Mouse (Mus musculus): ENCODE measurements around the gene Plekhg3. TPM values are rescaled to one million over a fixed set of nuclear protein-coding genes. Genes with fewer than 3 reads are reported as not detected.

Gene Plekhg3
- polyA plus RNA-seq, 1 experiment from 2014 or later, result 5.7 TPM

DNA sequence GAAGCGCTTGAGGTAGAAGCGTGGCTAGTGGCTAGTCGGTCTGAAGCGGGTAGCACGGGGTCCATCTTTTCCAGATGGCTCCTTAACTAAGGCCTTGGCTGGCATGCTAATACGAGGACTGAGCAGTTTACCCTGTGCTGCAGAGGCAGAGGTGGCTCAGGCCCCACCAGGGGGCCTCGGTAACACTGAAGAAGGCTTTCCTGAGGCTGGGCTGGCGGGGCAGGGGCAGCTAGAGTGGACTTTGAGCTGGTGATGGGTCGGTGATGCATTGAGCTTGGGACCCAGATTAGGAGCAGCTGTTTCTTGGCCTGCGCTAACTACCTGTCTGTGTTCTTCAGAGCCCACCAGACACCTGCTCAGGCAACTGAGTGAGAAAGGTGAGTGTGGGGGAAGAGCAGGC lies 40.6 kb downstream of the Plekhg3 start:
- Histone ChIP-seq H3K4me3 (ENCODE audit: low read depth, low read length) (no peak overlapping the region), H3K4me1 (replicated peaks; ENCODE audit: control insufficient read depth, insufficient read depth, low read length) (no peaks in the 10 kb centered on the region), H3K9me3 (ENCODE audit: control insufficient read depth) (no peaks in the 10 kb centered on the region), H3K9ac (ENCODE audit: low read depth, low read length) (no peak overlapping the region), H3K4me2 (replicated peaks; ENCODE audit: low read depth) (no peak overlapping the region), H3K27ac (ENCODE audit: low read depth, low read length) (no peak overlapping the region), H3K36me3 (ENCODE audit: control insufficient read depth, insufficient read depth) (peaks cover 82% of the 10 kb centered on the region), H3K27me3 (replicated peaks; ENCODE audit: control insufficient read depth, insufficient read depth, low read length) (no peaks in the 10 kb centered on the region)
- 79% methylated on average over 10 of the region's 10 CpGs for WGBS
- ATAC-seq, result no peak
- TF ChIP-seq CTCF (IDR thresholded peaks at IDR 0.05; ENCODE audit: low read depth), result peak; percentile 38

DNA sequence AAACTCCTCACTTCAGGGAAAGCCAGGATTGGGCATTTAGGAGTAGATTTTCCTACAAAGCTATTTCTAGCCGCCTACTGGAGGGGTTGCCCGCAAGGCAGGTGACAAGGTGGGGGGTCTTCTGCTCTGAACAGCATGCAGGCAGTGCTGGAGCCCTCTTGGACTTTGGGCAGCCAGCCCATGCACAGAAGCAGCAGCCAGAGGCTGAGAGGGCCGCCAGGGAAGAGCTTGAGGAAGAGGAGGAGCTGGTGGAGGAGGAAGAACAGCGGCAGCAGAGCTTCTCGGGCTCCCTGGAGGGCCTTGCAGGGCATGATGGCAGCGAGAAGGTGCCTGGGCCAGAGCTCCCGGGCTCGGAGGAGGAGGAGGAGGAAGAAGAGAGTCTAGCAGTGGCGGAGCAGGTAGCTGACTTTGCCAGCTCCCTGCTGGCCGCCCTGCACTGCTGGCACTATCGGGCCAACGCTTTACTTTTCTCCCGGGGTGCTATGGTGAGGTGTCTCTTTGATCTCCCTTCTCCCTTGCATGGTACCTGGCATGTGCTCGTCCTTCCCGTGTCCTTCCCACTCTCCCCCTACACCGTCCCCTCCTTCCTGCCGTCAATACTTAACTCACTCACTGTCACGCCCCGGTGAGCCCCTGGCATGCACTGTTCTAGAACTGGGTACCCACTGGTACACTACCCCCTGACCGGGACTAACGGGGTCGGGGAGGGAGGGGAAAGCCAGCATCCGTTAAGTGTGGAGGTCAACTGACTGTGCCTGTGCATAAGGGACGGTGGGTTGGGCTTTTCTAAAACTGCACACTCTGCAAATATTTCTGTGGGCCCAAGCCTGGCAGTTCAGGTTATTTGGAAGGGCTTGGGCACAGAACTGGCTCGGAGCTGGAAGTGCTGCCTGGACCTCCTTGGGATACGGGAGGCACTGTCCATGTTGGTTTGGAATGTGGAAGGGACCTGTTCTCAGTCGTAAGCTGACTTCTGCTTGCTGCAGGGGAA lies 41.9 kb downstream of the Plekhg3 start:
- Histone ChIP-seq H3K4me1 (replicated peaks; ENCODE audit: control insufficient read depth, insufficient read depth, low read length) (no peaks in the 10 kb centered on the region), H3K4me2 (replicated peaks; ENCODE audit: low read depth) (no peak overlapping the region), H3K36me3 (ENCODE audit: control insufficient read depth, insufficient read depth) (peaks cover 82% of the 10 kb centered on the region), H3K9ac (ENCODE audit: low read depth, low read length) (no peak overlapping the region), H3K9me3 (ENCODE audit: control insufficient read depth) (no peaks in the 10 kb centered on the region), H3K27me3 (replicated peaks; ENCODE audit: control insufficient read depth, insufficient read depth, low read length) (no peaks in the 10 kb centered on the region), H3K27ac (ENCODE audit: low read depth, low read length) (no peak overlapping the region), H3K4me3 (ENCODE audit: low read depth, low read length) (no peak overlapping the region)
- WGBS, result 87% methylated on average over 27 of the region's 27 CpGs
- no peak for TF ChIP-seq CTCF (IDR thresholded peaks at IDR 0.05; ENCODE audit: low read depth)
- ATAC-seq, result no peak

DNA sequence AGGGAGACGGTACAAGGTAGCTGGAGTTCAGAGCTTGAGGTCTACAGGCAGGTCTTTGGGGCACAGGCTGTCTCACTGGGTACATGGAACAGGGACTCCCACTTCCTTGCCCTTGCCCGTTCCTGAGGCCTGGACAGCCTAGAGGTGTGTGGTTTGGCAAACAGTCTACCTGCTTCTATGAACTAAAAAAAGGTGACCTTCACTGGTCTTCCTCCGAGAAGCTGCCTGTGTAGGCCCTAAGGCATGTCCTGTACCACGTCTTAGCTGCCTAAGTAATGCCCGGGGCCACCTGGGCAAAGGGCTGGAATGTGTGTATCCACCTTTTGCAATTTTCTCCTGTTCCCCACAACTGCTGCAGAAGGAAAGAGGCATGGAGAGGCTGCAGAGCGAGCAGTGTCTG lies 42.7 kb downstream of the Plekhg3 start:
- H3K27ac ChIP-seq (ENCODE audit: low read depth, low read length), result no peak overlapping the region
- H3K9me3 ChIP-seq (ENCODE audit: control insufficient read depth), result no peaks in the 10 kb centered on the region
- H3K4me1 ChIP-seq (replicated peaks; ENCODE audit: control insufficient read depth, insufficient read depth, low read length), result 0 out of 2 replicates have a peak, but pooled peaks cover 4% of the 10 kb centered on the region
- H3K4me3 ChIP-seq (ENCODE audit: low read depth, low read length), result no peak overlapping the region
- H3K36me3 ChIP-seq (ENCODE audit: control insufficient read depth, insufficient read depth), result peaks cover 87% of the 10 kb centered on the region
- no peak for ATAC-seq
- no peak for TF ChIP-seq CTCF (IDR thresholded peaks at IDR 0.05; ENCODE audit: low read depth)
- H3K27me3 ChIP-seq (replicated peaks; ENCODE audit: control insufficient read depth, insufficient read depth, low read length), result no peaks in the 10 kb centered on the region
- 91% methylated on average over 6 of the region's 6 CpGs for WGBS
- H3K4me2 ChIP-seq (replicated peaks; ENCODE audit: low read depth), result no peak overlapping the region
- no peak overlapping the region for H3K9ac ChIP-seq (ENCODE audit: low read depth, low read length)

DNA sequence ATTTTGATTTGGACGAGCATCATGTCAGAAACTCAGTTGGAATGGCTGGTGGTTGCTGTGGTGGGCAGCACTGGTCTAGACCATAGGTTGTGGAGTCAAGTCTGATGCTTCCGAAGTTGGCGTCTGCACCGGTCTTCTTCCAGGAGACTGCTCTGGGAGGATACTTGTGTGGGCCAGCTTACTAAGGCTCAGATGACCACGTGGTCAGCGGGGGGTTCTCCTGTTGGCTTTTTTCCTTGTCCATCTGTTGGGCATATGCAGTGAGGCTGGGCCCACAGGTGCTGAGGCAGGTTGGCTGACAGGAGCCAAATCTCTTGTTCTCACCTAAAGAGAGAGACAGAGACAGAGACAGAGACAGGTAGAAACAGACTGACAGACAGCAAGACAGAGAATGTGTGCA lies 44.1 kb downstream of the Plekhg3 start:
- Histone ChIP-seq H3K27ac (ENCODE audit: low read depth, low read length) (no peak overlapping the region), H3K4me3 (ENCODE audit: low read depth, low read length) (no peak overlapping the region), H3K36me3 (ENCODE audit: control insufficient read depth, insufficient read depth) (peaks cover 93% of the 10 kb centered on the region), H3K9me3 (ENCODE audit: control insufficient read depth) (no peaks in the 10 kb centered on the region), H3K9ac (ENCODE audit: low read depth, low read length) (no peak overlapping the region), H3K4me2 (replicated peaks; ENCODE audit: low read depth) (no peak overlapping the region), H3K27me3 (replicated peaks; ENCODE audit: control insufficient read depth, insufficient read depth, low read length) (no peaks in the 10 kb centered on the region), H3K4me1 (replicated peaks; ENCODE audit: control insufficient read depth, insufficient read depth, low read length) (0 out of 2 replicates have a peak, but pooled peaks cover 4% of the 10 kb centered on the region)
- 93% methylated on average over 6 of the region's 6 CpGs for WGBS
- no peak for ATAC-seq
- TF ChIP-seq CTCF (IDR thresholded peaks at IDR 0.05; ENCODE audit: low read depth), result no peak

DNA sequence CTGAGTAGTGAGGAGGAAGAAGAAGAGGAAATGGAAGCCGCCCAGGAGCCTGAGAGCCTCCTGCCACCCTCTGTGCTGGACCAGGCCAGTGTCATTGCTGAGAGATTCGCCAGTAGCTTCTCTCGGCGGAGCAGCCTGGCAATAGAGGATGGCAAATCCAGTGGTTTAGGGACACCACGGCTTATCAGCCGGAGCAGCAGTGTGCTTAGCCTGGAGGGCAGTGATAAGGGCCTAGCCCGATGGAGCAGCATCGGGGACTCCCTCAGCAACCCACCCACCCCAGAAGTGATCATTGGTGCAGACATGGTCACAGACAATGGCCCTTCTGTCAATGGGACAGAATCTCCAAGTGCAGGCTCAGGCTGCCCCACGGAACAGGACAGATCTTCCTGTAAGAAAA lies 45.4 kb downstream of the Plekhg3 start:
- Histone ChIP-seq H3K36me3 (ENCODE audit: control insufficient read depth, insufficient read depth) (peaks cover 94% of the 10 kb centered on the region), H3K27me3 (replicated peaks; ENCODE audit: control insufficient read depth, insufficient read depth, low read length) (no peaks in the 10 kb centered on the region), H3K4me2 (replicated peaks; ENCODE audit: low read depth) (no peak overlapping the region), H3K9me3 (ENCODE audit: control insufficient read depth) (no peaks in the 10 kb centered on the region), H3K4me3 (ENCODE audit: low read depth, low read length) (no peak overlapping the region), H3K27ac (ENCODE audit: low read depth, low read length) (no peak overlapping the region), H3K4me1 (replicated peaks; ENCODE audit: control insufficient read depth, insufficient read depth, low read length) (0 out of 2 replicates have a peak, but pooled peaks cover 4% of the 10 kb centered on the region), H3K9ac (ENCODE audit: low read depth, low read length) (no peak overlapping the region)
- 84% methylated on average over 9 of the region's 9 CpGs for WGBS
- no peak for ATAC-seq
- no peak for TF ChIP-seq CTCF (IDR thresholded peaks at IDR 0.05; ENCODE audit: low read depth)

DNA sequence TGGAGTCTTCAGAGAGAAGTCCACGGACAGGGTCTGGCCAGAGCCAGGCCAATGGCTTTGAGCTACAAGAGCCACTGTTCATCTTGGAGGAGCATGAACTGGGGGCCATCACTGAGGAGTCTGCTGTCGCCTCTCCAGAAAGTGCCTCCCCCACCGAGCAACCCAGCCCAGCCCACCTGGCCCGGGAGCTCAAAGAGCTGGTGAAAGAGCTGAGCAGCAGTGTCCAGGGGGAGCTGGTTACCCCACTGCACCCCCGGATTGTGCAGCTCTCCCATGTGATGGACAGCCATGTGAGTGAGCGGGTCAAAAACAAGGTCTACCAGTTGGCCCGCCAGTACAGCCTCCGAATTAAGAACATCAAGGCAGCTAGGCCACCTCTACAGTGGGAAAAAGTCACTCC lies 46.1 kb downstream of the Plekhg3 start:
- no peak overlapping the region for H3K4me2 ChIP-seq (replicated peaks; ENCODE audit: low read depth)
- H3K27me3 ChIP-seq (replicated peaks; ENCODE audit: control insufficient read depth, insufficient read depth, low read length), result no peaks in the 10 kb centered on the region
- H3K4me1 ChIP-seq (replicated peaks; ENCODE audit: control insufficient read depth, insufficient read depth, low read length), result 0 out of 2 replicates have a peak, but pooled peaks cover 4% of the 10 kb centered on the region
- no peak for TF ChIP-seq CTCF (IDR thresholded peaks at IDR 0.05; ENCODE audit: low read depth)
- no peaks in the 10 kb centered on the region for H3K9me3 ChIP-seq (ENCODE audit: control insufficient read depth)
- peaks cover 89% of the 10 kb centered on the region for H3K36me3 ChIP-seq (ENCODE audit: control insufficient read depth, insufficient read depth)
- no peak for ATAC-seq
- H3K9ac ChIP-seq (ENCODE audit: low read depth, low read length), result no peak overlapping the region
- no peak overlapping the region for H3K4me3 ChIP-seq (ENCODE audit: low read depth, low read length)
- H3K27ac ChIP-seq (ENCODE audit: low read depth, low read length), result no peak overlapping the region
- 93% methylated on average over 8 of the region's 8 CpGs for WGBS
